Mouse (Mus musculus): Measurements from ENCODE around the gene Mllt3. TPM values are rescaled to one million over a fixed set of nuclear protein-coding genes. Genes with fewer than 3 reads are reported as not detected.

Mllt3 gene
- polyA plus RNA-seq, 1 experiment from 2014 or later = 67.6 TPM

DNA sequence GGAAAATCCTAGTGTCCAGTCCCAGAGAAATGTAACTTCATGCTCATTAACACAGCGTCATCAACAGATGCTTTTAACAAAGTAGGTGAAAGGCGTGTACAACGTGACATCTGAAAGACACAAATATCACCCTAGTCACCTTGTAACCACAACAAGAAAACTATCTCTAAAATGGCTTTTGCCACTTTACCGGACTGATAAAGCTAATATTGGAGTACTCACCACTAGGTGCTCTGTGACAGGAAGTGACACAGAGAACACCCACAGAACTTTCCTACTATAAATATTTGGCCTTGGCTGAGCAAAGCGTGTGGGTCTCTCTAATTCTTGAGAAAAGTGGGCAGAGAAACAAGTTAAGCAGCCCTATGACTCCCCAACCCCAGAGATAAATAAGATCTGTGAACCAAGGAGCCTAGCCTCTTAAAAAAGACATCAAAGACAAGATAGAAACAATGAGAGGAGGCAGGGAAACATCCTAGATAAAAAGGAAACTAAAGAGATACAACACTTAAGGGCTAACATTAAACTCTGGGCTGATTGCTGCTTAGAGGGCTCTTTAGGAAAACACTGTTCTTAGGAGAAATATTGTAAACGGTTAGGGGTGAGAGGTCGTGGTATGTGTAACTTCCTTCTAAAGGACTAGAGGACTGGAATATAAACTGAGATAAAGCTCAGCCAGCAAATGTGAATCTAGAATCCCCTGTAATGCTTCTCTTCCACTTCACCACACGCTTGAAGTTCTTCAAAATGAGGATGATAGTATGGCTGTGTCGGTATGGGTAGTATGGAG lies 29.8 kb downstream of the Mllt3 start:
- H3K4me2 ChIP-seq = peak overlapping the region; percentile 37
- ATAC-seq (replicated peaks; ENCODE audit: insufficient number of reproducible peaks, low FRiP score, low TSS enrichment) = no peak

DNA sequence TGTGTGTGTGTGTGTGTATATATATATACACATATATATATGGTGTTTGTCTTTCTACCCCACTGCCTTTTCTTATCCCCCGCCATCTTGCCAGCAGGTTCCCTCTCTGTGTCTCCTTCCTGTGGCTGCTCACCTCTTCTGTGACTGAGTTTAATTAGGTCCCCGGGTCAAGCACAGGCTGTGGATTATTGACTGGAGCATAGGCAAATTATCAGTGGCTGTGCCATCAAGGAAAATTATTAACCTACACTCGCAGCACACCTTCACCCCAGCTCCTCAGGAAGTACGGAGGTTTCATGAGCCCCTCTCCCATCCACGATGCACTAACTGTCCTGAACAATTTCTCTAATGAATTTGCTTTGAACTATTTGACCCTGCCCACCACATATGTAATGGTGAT lies 41.5 kb downstream of the Mllt3 start:
- no peak for ATAC-seq (replicated peaks; ENCODE audit: insufficient number of reproducible peaks, low FRiP score, low TSS enrichment)
- no peak overlapping the region for H3K4me3 ChIP-seq (ENCODE audit: low read depth, low read length)

More for the DNA sequence above, 29.8 kb downstream of the Mllt3 start:
- peaks cover 19% of the 10 kb centered on the region for H3K4me1 ChIP-seq (ENCODE audit: control insufficient read depth, insufficient read depth, low read length)
- no peaks in the 10 kb centered on the region for H3K9me3 ChIP-seq (replicated peaks; ENCODE audit: control insufficient read depth, low read length)
- no peaks in the 10 kb centered on the region for H3K27me3 ChIP-seq (ENCODE audit: control insufficient read depth, insufficient read depth, low read length)
- no peak overlapping the region; the same call in 1 of the 2 replicates for H3K27ac ChIP-seq (ENCODE audit: low read depth, low read length)
- H3K36me3 ChIP-seq (ENCODE audit: control insufficient read depth, insufficient read depth, low read length) = no peaks in the 10 kb centered on the region
- H3K9ac ChIP-seq (ENCODE audit: low read depth, low read length) = 0 out of 2 replicates have a peak overlapping the region, but pooled peaks have one; percentile 10
- 36% methylated on average over 9 of the region's 9 CpGs for WGBS (ENCODE audit: insufficient replicate concordance)
- no peak overlapping the region for H3K4me3 ChIP-seq (ENCODE audit: low read depth, low read length)

GRCm38 (mm10) chr4:87990940-87991339 lies 42.2 kb downstream of the Mllt3 start:
- no peak overlapping the region for H3K4me3 ChIP-seq (ENCODE audit: low read depth, low read length)
- H3K27ac ChIP-seq (ENCODE audit: low read depth, low read length) = no peak overlapping the region
- H3K27me3 ChIP-seq (ENCODE audit: control insufficient read depth, insufficient read depth, low read length) = no peaks in the 10 kb centered on the region
- H3K4me1 ChIP-seq (ENCODE audit: control insufficient read depth, insufficient read depth, low read length) = peaks cover 14% of the 10 kb centered on the region
- H3K4me2 ChIP-seq = no peak overlapping the region
- no peaks in the 10 kb centered on the region for H3K36me3 ChIP-seq (ENCODE audit: control insufficient read depth, insufficient read depth, low read length)
- no peaks in the 10 kb centered on the region for H3K9me3 ChIP-seq (replicated peaks; ENCODE audit: control insufficient read depth, low read length)
- no peak overlapping the region for H3K9ac ChIP-seq (ENCODE audit: low read depth, low read length)
- whole genome bisulfite sequencing (ENCODE audit: insufficient replicate concordance) = 88% methylated on average over 5 of the region's 5 CpGs
- ATAC-seq (replicated peaks; ENCODE audit: insufficient number of reproducible peaks, low FRiP score, low TSS enrichment) = no peak

More for the DNA sequence above, 41.5 kb downstream of the Mllt3 start:
- Histone ChIP-seq H3K27me3 (ENCODE audit: control insufficient read depth, insufficient read depth, low read length) (no peaks in the 10 kb centered on the region), H3K36me3 (ENCODE audit: control insufficient read depth, insufficient read depth, low read length) (no peaks in the 10 kb centered on the region), H3K4me2 (no peak overlapping the region), H3K27ac (ENCODE audit: low read depth, low read length) (no peak overlapping the region), H3K4me1 (ENCODE audit: control insufficient read depth, insufficient read depth, low read length) (peaks cover 14% of the 10 kb centered on the region), H3K9me3 (replicated peaks; ENCODE audit: control insufficient read depth, low read length) (no peaks in the 10 kb centered on the region), H3K9ac (ENCODE audit: low read depth, low read length) (no peak overlapping the region)
- WGBS (ENCODE audit: insufficient replicate concordance) = 90% methylated on average over 5 of the region's 5 CpGs

- no peaks in the 10 kb centered on the region for H3K36me3 ChIP-seq (ENCODE audit: control insufficient read depth, insufficient read depth, low read length)
- no peak overlapping the region for H3K9ac ChIP-seq (ENCODE audit: low read depth, low read length)
- no peak overlapping the region for H3K4me2 ChIP-seq
- 39% methylated on average over 4 of the region's 4 CpGs for WGBS (ENCODE audit: insufficient replicate concordance)
- ATAC-seq (replicated peaks; ENCODE audit: insufficient number of reproducible peaks, low FRiP score, low TSS enrichment) = no peak
- peaks cover 30% of the 10 kb centered on the region for H3K4me1 ChIP-seq (ENCODE audit: control insufficient read depth, insufficient read depth, low read length)
- H3K27ac ChIP-seq (ENCODE audit: low read depth, low read length) = no peak overlapping the region
- no peak overlapping the region for H3K4me3 ChIP-seq (ENCODE audit: low read depth, low read length)
- no peaks in the 10 kb centered on the region for H3K9me3 ChIP-seq (replicated peaks; ENCODE audit: control insufficient read depth, low read length)
- H3K27me3 ChIP-seq (ENCODE audit: control insufficient read depth, insufficient read depth, low read length) = no peaks in the 10 kb centered on the region
Measured at GRCm38 (mm10) chr4:87985281-87985680, 47.9 kb downstream of the Mllt3 start.

DNA sequence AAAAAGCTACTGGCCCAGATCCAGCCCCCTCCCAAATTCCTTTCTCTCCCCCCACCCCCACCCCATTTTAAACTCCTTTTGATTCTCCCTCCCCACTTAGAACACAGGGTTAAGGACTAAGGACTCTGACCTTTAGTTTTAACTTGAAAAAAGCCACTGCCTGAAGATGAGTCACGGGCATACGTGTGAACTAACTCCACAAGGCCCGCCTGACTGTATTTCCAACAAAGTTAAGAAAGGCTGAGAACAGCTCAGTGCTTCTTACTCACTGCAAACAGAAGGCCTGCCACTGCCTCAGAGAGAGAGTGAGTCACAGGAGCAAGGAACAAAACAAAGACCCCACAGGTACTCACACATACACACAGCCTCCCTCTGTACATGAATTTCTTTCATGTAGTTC lies 48.6 kb downstream of the Mllt3 start:
- no peaks in the 10 kb centered on the region for H3K9me3 ChIP-seq (replicated peaks; ENCODE audit: control insufficient read depth, low read length)
- no peaks in the 10 kb centered on the region for H3K27me3 ChIP-seq (ENCODE audit: control insufficient read depth, insufficient read depth, low read length)
- no peak overlapping the region for H3K27ac ChIP-seq (ENCODE audit: low read depth, low read length)

DNA sequence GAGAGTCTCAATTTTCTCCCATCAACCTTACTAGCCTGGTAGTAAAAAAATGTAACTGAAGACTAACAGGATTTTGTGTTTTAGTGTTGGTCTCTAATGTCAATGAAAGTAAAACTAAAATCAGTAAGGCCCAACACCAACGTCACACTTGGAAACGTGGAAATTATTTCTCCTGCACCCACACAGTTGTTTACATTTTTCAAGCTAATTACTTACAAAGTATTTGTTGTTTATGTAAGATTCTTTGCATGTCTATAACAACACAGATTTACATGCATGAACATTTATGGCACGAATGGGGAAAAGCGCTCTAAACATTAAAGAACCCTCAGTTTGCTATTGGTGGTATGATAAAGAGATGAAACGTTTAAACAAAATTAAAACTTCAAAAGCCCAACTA lies 49.1 kb downstream of the Mllt3 start:
- H3K27ac ChIP-seq (ENCODE audit: low read depth, low read length) = no peak overlapping the region
- H3K4me3 ChIP-seq (ENCODE audit: low read depth, low read length) = no peak overlapping the region
- peaks cover 21% of the 10 kb centered on the region for H3K4me1 ChIP-seq (ENCODE audit: control insufficient read depth, insufficient read depth, low read length)
- no peak overlapping the region for H3K9ac ChIP-seq (ENCODE audit: low read depth, low read length)
- H3K36me3 ChIP-seq (ENCODE audit: control insufficient read depth, insufficient read depth, low read length) = no peaks in the 10 kb centered on the region
- H3K9me3 ChIP-seq (replicated peaks; ENCODE audit: control insufficient read depth, low read length) = no peaks in the 10 kb centered on the region
- no peak for ATAC-seq (replicated peaks; ENCODE audit: insufficient number of reproducible peaks, low FRiP score, low TSS enrichment)
- no peaks in the 10 kb centered on the region for H3K27me3 ChIP-seq (ENCODE audit: control insufficient read depth, insufficient read depth, low read length)
- H3K4me2 ChIP-seq = no peak overlapping the region
- 72% methylated on average over 5 of the region's 5 CpGs for WGBS (ENCODE audit: insufficient replicate concordance)

More for the DNA sequence above, 48.6 kb downstream of the Mllt3 start:
- 10% methylated on average over 3 of the region's 3 CpGs for WGBS (ENCODE audit: insufficient replicate concordance)
- no peaks in the 10 kb centered on the region for H3K36me3 ChIP-seq (ENCODE audit: control insufficient read depth, insufficient read depth, low read length)
- peaks cover 26% of the 10 kb centered on the region for H3K4me1 ChIP-seq (ENCODE audit: control insufficient read depth, insufficient read depth, low read length)
- no peak overlapping the region for H3K9ac ChIP-seq (ENCODE audit: low read depth, low read length)
- ATAC-seq (replicated peaks; ENCODE audit: insufficient number of reproducible peaks, low FRiP score, low TSS enrichment) = no peak
- no peak overlapping the region for H3K4me3 ChIP-seq (ENCODE audit: low read depth, low read length)
- no peak overlapping the region for H3K4me2 ChIP-seq

DNA sequence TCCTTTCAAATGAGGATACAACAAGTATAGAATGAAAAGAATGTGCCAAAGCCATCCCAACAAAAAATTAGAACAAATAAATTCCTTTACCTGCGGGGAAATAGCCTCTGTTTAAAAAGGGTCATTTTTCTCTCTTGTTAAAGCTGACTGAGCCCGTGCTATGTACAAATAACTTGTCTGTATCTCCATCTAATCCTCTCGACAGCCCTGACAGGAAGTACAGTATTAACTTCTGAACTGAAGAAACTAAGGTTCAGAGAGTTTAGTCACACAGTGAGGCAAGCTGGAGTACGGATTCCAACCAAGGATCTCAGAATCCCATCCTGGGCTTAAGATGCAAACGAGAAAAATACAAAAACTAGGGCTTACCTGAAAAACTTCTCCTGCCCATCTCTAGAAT lies 50.6 kb downstream of the Mllt3 start:
- H3K4me2 ChIP-seq = no peak overlapping the region
- H3K9ac ChIP-seq (ENCODE audit: low read depth, low read length) = no peak overlapping the region
- no peak for ATAC-seq (replicated peaks; ENCODE audit: insufficient number of reproducible peaks, low FRiP score, low TSS enrichment)
- 72% methylated on average over 5 of the region's 5 CpGs for WGBS (ENCODE audit: insufficient replicate concordance)
- H3K4me1 ChIP-seq (ENCODE audit: control insufficient read depth, insufficient read depth, low read length) = peaks cover 22% of the 10 kb centered on the region
- H3K27me3 ChIP-seq (ENCODE audit: control insufficient read depth, insufficient read depth, low read length) = no peaks in the 10 kb centered on the region
- H3K27ac ChIP-seq (ENCODE audit: low read depth, low read length) = no peak overlapping the region
- no peaks in the 10 kb centered on the region for H3K36me3 ChIP-seq (ENCODE audit: control insufficient read depth, insufficient read depth, low read length)
- H3K9me3 ChIP-seq (replicated peaks; ENCODE audit: control insufficient read depth, low read length) = no peaks in the 10 kb centered on the region
- H3K4me3 ChIP-seq (ENCODE audit: low read depth, low read length) = no peak overlapping the region

- no peaks in the 10 kb centered on the region for H3K36me3 ChIP-seq (ENCODE audit: control insufficient read depth, insufficient read depth, low read length)
- no peak overlapping the region for H3K9ac ChIP-seq (ENCODE audit: low read depth, low read length)
- H3K4me3 ChIP-seq (ENCODE audit: low read depth, low read length) = no peak overlapping the region
- no peaks in the 10 kb centered on the region for H3K27me3 ChIP-seq (ENCODE audit: control insufficient read depth, insufficient read depth, low read length)
- no peak for ATAC-seq (replicated peaks; ENCODE audit: insufficient number of reproducible peaks, low FRiP score, low TSS enrichment)
- no peak overlapping the region for H3K27ac ChIP-seq (ENCODE audit: low read depth, low read length)
- H3K9me3 ChIP-seq (replicated peaks; ENCODE audit: control insufficient read depth, low read length) = no peaks in the 10 kb centered on the region
- peaks cover 11% of the 10 kb centered on the region for H3K4me1 ChIP-seq (ENCODE audit: control insufficient read depth, insufficient read depth, low read length)
- H3K4me2 ChIP-seq = no peak overlapping the region
- WGBS (ENCODE audit: insufficient replicate concordance) = 68% methylated on average over 11 of the region's 11 CpGs
Measured at GRCm38 (mm10) chr4:87977820-87978448, 55.2 kb downstream of the Mllt3 start.
